Mouse (Mus musculus) lung, postnatal 0 days (tissue): ENCODE measurements around the gene Vstm2l. TPM values are rescaled to one million over a fixed set of nuclear protein-coding genes. Genes with fewer than 3 reads are reported as not detected.

Experiments
- ATAC-seq: fragments of 200-750 bp; cut with Nextera tagmentation; 2 replicates; pipeline ENCODE4 v1.8.0; 2017; ENCODE audit warnings: moderate library complexity
- DNase-seq: peaks from one replicate; pipeline ENCODE4 v3.0.0-alpha.2; 2016; ENCODE audit warnings: low spot score
- H3K27ac ChIP-seq: fragments of 300-500 bp; sonication (generic); 2 replicates; pipeline ENCODE4 v1.5.1; 2014; ENCODE audit warnings: antibody characterized with exemption, mild to moderate bottlenecking, low read length, mixed read lengths
- H3K27me3 ChIP-seq: fragments of 300-500 bp; sonication (generic); replicated peaks from 2 replicates; pipeline ENCODE4 v1.6.1; 2014; ENCODE audit warnings: low read length, mixed read lengths; ENCODE audit not compliant: insufficient read depth
- H3K36me3 ChIP-seq: fragments of 300-500 bp; sonication (generic); 2 replicates; pipeline ENCODE4 v1.6.1; 2014; ENCODE audit warnings: low read length, mixed read lengths; ENCODE audit not compliant: insufficient read depth
- H3K4me1 ChIP-seq: fragments of 300-500 bp; sonication (generic); 2 replicates; pipeline ENCODE4 v1.6.1; 2014; ENCODE audit warnings: antibody characterized with exemption, low read depth, low read length, mixed read lengths; ENCODE audit not compliant: insufficient read depth
- H3K4me2 ChIP-seq: fragments of 300-500 bp; sonication (generic); replicated peaks from 2 replicates; pipeline ENCODE4 v1.6.1; 2014; ENCODE audit warnings: low read depth, mild to moderate bottlenecking, low read length, moderate library complexity, mixed read lengths
- H3K4me3 ChIP-seq: fragments of 300-500 bp; sonication (generic); 2 replicates; pipeline ENCODE4 v1.5.1; 2014; ENCODE audit warnings: low read depth, low read length
- H3K9ac ChIP-seq: fragments of 300-500 bp; sonication (generic); replicated peaks from 2 replicates; pipeline ENCODE4 v1.6.1; 2014; ENCODE audit warnings: low read depth, mild to moderate bottlenecking
- H3K9me3 ChIP-seq: fragments of 300-500 bp; sonication (generic); 2 replicates; pipeline ENCODE4 v1.6.1; 2016; ENCODE audit warnings: low read length, mixed read lengths
- CTCF ChIP-seq: IDR thresholded peaks from 2 replicates; pipeline ENCODE4 v1.5.1; 2016; ENCODE audit warnings: antibody characterized with exemption, mild to moderate bottlenecking
- EP300 ChIP-seq: IDR thresholded peaks from 2 replicates; pipeline ENCODE4 v1.6.1; 2016; ENCODE audit warnings: antibody characterized with exemption, mild to moderate bottlenecking, control low read depth
- WGBS: fragments of 180-500 bp; shearing (Covaris S2); extraction: QIAGEN DNeasy Blood & Tissue Kit; methylation state at CpG from one replicate; pipeline ENCODE4 v1.1.7; 2014; 5-methylcytosine and 5-hydroxymethylcytosine counted together
- polyA plus RNA-seq: library from polyadenylated mRNA; unstranded; fragments of >200 nt; fragmentation: Nextera tagmentation; extraction: Ambion mirVana; gene quantifications from 2 replicates; pipeline ENCODE4 v1.2.1, GENCODE M21; 2015

Vstm2l gene
- polyA plus RNA-seq, 1 experiment from 2014 or later = not detected

GRCm38 (mm10) chr2:157992501-157992900 lies 78.0 kb downstream of the Vstm2l start:
- no peak overlapping the region for H3K4me3 ChIP-seq
- no peaks in the 10 kb centered on the region for H3K9me3 ChIP-seq
- no peak overlapping the region for H3K4me2 ChIP-seq
- no peaks in the 10 kb centered on the region for H3K27me3 ChIP-seq
- H3K27ac ChIP-seq = no peak overlapping the region
- TF ChIP-seq EP300 (no peak), CTCF (no peak)
- H3K36me3 ChIP-seq = peaks cover 7% of the 10 kb centered on the region
- ATAC-seq (no peak), DNase-seq (no peak)
- WGBS = 92% methylated on average over 4 of the region's 4 CpGs
- no peak overlapping the region for H3K9ac ChIP-seq
- H3K4me1 ChIP-seq = no peaks in the 10 kb centered on the region

Other genes with a start within 250 kb of the Vstm2l start
- 28.5 and 30.8 TPM in 2 replicates for gene Ctnnbl1, start 177.3 kb upstream of the Vstm2l start, polyA plus RNA-seq
- gene Tti1, start 113.8 kb downstream of the Vstm2l start, polyA plus RNA-seq = 8.1 and 8.6 TPM in 2 replicates
- 23.4 and 23.8 TPM in 2 replicates for gene Rprd1b, start 113.8 kb downstream of the Vstm2l start, polyA plus RNA-seq
- gene Tgm2, start 231.8 kb downstream of the Vstm2l start, polyA plus RNA-seq = 97.0 TPM in 2 replicates